Mouse (Mus musculus) lung, postnatal 25 days (tissue): ENCODE data around the gene Wipf2.

ENCODE experiments used
- DNase-seq: peaks from one replicate; pipeline ENCODE4 v3.0.0; 2022; ENCODE audit warnings: low spot score

Gene Wipf2

DNA sequence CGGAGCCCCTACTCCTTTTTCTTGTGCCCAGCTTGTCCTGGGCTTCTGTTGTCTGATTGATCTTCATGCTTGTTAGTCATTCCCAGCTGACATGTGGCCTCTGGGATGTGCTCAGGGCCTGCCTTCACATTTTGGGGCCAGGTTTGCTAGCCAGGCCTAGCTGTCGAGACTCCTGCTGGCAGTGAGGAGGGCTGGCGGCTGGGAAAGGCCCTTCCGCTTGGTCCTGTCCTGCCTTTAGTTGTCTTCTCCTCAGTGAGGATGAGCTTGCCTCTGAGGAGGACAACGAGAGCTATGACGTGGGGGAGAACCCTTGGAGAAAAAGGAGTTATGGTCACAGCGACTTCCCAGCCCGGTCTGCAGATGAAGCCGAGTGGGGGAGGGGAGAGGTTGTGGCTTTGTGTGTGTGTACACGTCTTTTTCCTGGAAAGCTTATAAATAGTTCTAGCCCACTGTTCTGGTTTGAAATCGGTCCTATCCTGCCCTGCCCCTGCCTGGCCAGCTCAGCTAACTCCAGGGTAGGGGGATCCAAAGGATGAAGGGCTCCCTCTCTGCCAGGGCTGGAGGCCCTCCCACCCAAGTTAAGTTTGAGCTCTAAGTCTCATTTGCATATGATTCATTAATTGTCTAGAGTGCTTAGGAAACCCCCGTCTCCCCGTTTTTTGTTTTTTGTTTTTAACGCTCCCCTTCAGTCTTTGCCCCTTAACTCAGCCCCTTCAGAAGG is 80.5 kb downstream of the Wipf2 start:
- no peak for DNase-seq

DNA sequence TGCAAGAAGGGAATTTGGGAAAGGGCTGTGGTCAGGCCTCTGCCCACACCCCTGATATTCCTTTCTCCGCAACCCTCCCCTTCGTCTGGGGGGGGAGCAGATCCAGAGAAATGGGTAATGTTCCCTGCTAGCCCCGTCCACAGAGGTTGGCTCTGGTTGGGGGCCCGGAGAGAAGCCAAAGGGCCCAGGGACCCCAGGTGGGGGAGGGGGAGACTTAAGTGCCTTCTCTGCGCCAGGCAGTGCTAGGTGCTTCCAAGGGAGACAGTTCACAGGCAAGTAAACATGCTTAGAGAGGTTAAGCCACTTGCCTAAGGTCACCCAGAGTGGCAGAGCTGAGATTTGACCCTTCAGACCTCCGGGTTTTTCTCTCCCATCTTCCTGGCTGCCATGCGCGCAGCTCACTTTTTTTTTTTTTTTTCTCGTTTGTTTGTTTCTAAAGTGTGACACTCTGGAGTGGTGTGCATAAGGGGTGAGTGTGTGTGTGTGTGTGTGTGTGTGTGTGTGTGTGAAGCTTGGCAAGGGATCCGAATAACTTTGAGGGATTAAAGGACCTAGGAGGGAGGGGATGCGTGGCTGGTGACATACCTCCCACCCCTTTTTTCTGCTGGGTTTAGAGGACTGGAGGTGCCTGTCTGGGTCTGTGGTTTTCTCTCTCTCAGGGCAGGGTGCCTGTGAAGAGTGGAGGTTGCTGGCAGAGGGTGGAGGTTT is 81.6 kb downstream of the Wipf2 start:
- DNase-seq: no peak

DNA sequence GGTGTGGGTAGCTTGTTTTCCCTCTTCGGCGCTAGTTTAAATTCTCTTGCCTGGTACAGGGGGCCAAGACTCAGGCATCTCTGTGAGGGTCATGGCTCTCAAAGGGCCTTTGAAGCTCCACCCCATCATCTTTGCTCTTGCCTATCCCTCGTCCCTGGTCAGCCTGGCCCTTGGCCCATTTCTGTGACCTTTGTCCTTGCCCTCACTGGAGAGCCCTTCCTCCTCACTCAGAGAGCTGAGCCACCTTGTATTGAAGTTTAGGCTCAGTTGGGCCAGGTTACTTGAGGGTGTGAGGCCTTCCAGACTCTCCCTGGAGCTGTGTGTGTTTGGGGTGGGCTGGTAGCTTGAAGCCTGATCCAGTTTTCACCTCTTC is 82.2 kb downstream of the Wipf2 start:
- no peak for DNase-seq

DNA sequence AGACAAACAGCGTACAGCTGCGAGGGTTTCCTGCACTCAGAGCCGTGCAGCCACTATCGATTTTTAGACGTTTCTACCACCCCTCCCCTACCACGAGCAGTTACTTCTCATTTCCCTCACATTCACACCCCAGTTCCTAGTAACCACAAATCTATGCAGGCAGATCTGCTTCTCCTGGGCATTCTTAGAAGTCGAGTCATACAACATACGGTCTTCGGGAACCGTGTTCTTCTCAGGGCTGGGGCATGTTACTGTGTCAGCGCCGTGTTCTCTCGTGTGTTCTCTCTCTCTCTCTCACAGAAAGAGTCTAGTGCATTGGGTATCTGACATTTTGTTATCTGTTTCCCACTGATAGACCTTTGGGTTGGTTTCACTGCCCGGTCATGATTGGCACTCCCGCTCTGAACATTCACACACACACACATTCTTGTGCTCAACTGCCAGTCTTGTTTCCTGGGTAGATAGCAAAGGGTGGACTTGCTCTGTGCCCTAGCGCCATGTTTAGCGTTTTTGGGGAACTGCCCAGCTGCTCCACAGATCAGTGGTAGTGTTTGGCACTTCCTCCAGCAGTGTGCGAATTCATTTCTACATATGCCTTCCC is 84.6 kb downstream of the Wipf2 start:
- DNase-seq: no peak

DNA sequence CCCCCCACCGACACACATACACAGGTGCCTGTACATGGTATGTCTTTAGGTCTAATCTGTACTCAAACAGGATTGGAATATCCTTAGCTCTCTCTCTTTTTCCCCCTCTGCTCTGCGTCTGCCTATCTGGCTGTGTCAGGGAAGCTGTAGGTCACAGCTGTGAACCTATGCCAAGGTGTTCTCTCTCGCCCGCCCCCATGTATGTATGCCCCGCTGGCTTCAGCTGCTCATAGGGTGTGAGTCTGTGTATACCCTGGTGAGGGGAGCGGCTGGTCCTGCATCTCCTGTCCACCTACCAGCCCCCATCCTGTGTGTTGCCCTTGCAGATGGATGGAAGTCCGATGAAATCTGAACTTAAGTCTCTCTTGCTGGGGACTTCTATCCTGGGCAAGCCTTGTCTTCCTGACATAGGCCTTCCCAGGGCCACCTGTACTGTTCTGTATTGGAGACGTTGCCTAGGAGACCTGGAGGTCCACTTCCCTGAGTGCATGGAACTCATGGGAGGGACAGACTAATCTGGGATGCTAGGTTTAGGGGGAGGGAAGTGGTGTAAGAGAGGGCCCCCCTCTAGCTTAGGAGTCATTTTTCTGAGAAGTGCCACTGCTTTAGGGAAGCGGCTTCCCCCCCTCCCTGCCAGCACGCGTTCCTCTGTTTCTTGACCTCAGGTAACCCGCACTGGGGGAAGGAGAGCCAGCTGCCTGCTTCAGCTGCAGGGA is 86.0 kb downstream of the Wipf2 start:
- DNase-seq: no peak

DNA sequence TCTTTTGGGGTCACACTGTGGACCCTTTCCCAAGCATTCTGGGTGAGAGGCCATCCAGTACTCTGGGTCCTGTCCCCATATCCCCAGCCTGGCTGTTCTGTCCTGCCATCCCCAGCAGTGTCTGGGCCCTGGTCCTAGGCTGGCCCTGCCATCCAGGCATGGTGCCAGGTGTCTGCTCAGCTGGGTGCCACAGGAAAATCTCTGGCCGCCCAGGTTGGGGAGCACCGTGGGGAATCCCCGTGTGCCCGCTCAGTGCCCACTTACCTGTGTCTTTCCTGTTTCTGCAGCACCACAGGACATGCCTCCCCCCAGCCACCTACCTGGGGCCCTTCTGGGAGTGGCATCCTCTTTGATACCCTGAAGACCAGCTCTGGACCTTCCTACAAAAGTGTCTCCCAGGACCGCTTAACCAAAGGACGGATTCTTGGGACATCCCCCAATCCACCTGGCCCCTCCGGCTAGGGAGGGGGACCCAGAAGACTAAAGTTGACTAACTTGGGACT is 86.6 kb downstream of the Wipf2 start:
- no peak for DNase-seq

DNA sequence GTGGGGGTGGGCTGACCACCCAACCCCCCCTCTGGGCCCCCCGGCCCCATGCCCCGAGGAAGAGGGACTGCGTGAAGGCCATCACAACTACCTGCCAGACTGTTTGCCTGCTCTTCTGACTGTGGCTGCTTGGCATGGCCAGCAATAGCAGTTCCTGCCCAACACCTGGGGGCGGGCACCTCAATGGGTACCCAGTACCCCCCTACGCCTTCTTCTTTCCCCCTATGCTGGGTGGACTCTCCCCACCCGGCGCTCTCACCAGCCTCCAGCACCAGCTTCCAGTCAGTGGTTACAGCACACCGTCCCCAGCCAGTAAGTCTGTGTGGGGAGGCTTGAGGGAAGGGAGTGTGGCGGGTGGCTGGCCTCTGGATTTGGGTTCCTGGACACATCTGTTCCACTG is 87.0 kb downstream of the Wipf2 start:
- no peak for DNase-seq

DNA sequence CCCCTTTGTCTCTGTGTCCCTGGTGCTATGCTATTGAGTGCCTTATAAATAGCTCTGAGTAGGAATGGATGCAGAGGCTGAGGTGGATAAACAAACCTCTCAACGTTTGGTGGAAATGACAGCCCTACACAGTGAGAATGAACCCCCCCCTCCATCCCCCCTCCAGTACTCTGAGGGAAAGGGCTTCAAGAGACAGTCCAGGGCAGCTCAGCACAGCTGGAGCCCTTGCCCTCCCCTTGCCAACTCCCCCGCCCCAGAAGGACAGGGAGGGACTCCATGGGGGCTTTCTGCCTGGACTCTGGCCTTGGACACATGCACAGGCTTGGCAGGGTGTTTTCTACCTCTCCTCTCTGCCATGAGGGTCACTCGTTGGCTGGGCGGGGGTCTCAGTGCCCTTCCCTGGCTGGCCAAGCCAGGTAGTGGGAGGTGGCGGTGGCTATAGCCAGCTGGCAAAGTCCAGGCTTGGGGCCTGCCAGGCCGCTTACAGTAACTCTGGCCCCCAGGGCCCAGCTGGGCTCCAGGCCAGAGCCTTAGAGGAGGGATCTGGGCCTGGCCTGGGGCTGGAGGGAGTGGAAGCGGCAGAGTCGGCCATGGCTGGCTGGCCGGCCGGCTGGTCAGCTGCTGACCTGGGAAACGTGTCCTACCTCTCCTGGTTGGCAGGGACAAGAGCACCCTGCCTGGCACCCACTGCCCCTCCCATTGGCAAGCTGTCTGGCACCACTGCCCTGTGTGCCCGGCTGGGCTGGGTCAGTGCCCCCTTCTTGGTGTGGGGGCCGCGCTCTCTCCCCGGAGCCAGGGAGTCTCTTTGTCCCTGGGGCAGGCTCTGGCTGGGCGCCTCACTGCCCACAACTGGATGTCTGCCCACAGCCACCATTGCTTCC is 87.8 kb downstream of the Wipf2 start:
- DNase-seq: peak; percentile 82

DNA sequence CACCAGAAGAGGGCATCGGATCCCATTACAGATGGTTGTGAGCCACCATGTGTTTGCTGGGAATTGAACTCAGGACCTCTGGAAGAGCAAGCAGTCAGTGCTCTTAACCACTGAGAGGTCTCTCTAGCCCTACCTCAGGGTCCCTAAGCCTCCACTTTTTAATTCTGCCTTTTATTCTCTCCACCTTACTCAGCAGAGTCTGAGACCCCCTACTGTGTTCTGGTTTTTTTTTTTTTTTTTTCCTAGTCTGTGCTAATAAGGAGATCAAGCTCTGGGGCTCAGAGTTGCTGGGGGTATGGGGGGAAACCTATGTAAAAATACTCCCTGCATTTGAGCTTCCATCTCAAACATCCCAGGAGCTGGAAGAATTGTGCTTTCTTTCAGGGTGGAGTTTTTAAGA is 88.7 kb downstream of the Wipf2 start:
- no peak for DNase-seq

DNA sequence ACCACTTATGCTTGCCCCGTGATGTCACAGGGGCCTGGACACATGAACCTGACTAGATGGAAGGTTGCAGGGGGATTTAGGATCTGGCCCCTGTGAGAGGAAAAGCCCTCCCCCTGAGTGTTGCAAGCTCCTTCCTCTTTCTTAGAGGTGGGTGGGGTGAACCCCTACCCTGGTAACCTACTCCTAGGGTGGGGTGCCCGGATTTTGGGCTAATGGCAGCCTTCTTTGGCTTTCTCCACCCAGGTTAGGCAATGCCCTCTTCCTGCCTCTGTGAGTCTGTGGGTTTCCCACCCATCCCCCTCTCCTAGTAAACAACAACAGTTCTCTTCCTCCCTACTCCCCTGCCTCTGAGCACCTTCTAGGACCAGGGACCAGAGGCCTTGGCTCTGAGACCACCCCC is 89.3 kb downstream of the Wipf2 start:
- peak; percentile 68 for DNase-seq

DNA sequence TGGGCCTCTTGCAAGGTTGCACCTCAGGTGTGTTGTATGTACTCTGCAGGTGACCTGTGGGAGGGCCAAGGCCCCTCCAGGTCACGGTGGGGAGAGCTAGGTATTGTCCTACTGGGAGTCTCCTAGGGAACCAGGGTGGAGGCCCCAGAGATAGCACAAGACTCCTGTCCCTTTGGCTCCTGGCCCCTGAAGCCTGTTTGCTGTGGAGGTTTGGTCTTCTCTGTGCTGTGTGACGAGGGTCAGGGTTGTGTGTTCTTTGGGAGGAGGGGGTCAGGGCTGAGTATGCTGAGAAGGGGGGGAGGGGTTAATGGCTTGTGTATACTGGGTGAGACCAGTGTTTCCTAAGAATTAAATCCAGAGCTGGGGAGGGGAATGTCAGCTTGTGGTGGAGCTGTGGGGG is 89.9 kb downstream of the Wipf2 start:
- DNase-seq: no peak

DNA sequence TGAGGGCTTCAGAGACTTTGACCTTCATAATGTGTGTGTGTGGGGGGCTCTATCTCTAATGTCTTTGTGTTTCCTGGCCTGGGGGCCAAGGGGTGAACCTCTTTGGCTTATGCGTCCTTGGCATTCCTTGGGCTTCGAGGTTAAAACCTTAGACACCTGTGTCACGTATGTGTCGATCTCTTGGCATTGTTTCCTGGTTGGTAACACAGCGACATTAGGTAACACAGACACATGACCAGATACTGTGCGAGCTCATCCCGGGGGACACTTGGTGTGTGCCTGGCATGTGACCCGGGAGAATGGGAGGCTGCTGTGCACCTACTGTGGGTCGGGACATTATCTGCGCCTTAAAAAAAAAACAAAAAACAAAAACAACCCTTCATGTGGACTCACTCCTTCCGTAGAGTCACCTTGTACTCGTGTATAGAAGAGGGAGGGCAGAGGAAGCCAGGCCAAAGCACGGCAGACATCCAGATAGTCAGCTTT is 90.4 kb downstream of the Wipf2 start:
- no peak for DNase-seq

DNA sequence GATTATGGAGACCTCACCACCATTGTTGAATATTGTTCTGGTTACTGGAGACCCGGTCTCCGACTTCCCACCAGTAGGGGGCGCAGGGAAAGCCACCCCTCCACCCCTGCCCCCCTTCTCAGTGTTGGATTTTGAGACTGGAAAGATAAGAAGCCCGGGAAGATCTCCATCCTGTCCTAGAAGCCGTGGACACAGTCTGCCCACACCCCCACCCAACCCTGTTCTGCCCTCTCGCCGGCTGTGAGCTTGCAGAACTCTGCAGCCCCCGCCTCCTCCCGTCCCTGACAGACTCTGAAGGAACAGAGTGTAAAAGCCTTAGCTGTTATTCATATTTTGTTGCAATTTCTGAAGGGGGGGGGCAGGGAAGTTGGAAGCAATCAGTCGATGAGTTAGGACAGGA is 90.9 kb downstream of the Wipf2 start:
- DNase-seq: peak; percentile 85
